Mouse (Mus musculus) ES-Bruce4 (cell line): ENCODE results near the gene Morc3. TPM values are rescaled to one million over a fixed set of nuclear protein-coding genes. Genes with fewer than 3 reads are reported as not detected.
A peak's percentile ranks its signal among the peaks of the same experiment; 100 is the strongest.
"Not testable (repeated sequence)": the region's sequence is repeated elsewhere in the genome, so short reads cannot be mapped to it uniquely, and the experiment has no call there.

Source experiments
- H3K27ac ChIP-seq: 2 replicates; pipeline ENCODE4 v1.5.1; 2012; ENCODE audit warnings: low read length, inconsistent platforms; ENCODE audit not compliant: insufficient read depth
- H3K27me3 ChIP-seq: 2 replicates; pipeline ENCODE4 v1.6.1; 2012; ENCODE audit warnings: mild to moderate bottlenecking, low read length, inconsistent platforms; ENCODE audit not compliant: control insufficient read depth, poor library complexity, insufficient read depth, severe bottlenecking
- H3K36me3 ChIP-seq: 2 replicates; pipeline ENCODE4 v1.6.1; 2012; ENCODE audit warnings: inconsistent platforms, mild to moderate bottlenecking, low read length, moderate library complexity; ENCODE audit not compliant: control insufficient read depth, poor library complexity, insufficient read depth, severe bottlenecking
- H3K4me1 ChIP-seq: one replicate; pipeline ENCODE4 v1.8.1; 2011; ENCODE audit warnings: low read length; ENCODE audit not compliant: control insufficient read depth, insufficient read depth
- H3K4me3 ChIP-seq: 2 replicates; pipeline ENCODE4 v1.5.1; 2011; ENCODE audit warnings: low read depth, mild to moderate bottlenecking, low read length
- H3K9ac ChIP-seq: 2 replicates; pipeline ENCODE4 v1.6.1; 2012; ENCODE audit warnings: low read depth, mild to moderate bottlenecking, inconsistent platforms; ENCODE audit not compliant: poor library complexity, severe bottlenecking
- H3K9me3 ChIP-seq: replicated peaks from 2 replicates; pipeline ENCODE4 v1.6.1; 2012; ENCODE audit warnings: mild to moderate bottlenecking, low read length, inconsistent platforms; ENCODE audit not compliant: control insufficient read depth, poor library complexity, insufficient read depth, severe bottlenecking
- CTCF ChIP-seq: IDR thresholded peaks from one replicate; pipeline ENCODE4 v1.8.1; 2011; ENCODE audit warnings: low read depth, low read length
- EP300 ChIP-seq: IDR thresholded peaks from 2 replicates; pipeline ENCODE4 v1.6.1; 2011; ENCODE audit warnings: low read depth, low read length; ENCODE audit not compliant: insufficient read depth
- POLR2A ChIP-seq: IDR thresholded peaks from one replicate; pipeline ENCODE4 v1.8.1; 2011; ENCODE audit warnings: low read length; ENCODE audit not compliant: insufficient read depth
- polyA plus RNA-seq: library from polyadenylated mRNA; stranded (reverse); fragments of >200 nt; gene quantifications from 2 replicates; pipeline ENCODE4 v1.2.4, GENCODE M21; 2011; ENCODE audit warnings: low read depth; ENCODE audit not compliant: missing spikeins, insufficient read depth, insufficient read length

The Morc3 gene
- polyA plus RNA-seq, 1 experiment, result 152 TPM

- Histone ChIP-seq H3K9me3 (no peaks in the 10 kb centered on the region), H3K4me3 (no peak overlapping the region), H3K27me3 (no peaks in the 10 kb centered on the region), H3K4me1 (peaks cover 3% of the 10 kb centered on the region), H3K36me3 (no peaks in the 10 kb centered on the region), H3K27ac (peak overlapping the region; percentile 99), H3K9ac (peak overlapping the region; percentile 53; the same call in 1 of the 2 replicates)
- TF ChIP-seq CTCF (no peak), POLR2A (no peak), EP300 (no peak)
Observed at GRCm38 (mm10) chr16:93817371-93817770, 14.6 kb upstream of the Morc3 start.

GRCm38 (mm10) chr16:93818691-93819324, 13.1 kb upstream of the Morc3 start:
- no peaks in the 10 kb centered on the region for H3K36me3 ChIP-seq
- no peak overlapping the region for H3K27ac ChIP-seq
- H3K9ac ChIP-seq, result no peak overlapping the region
- H3K4me1 ChIP-seq, result peaks cover 3% of the 10 kb centered on the region
- H3K27me3 ChIP-seq, result no peaks in the 10 kb centered on the region
- H3K4me3 ChIP-seq, result no peak overlapping the region
- peaks cover 9% of the 10 kb centered on the region for H3K9me3 ChIP-seq
- no peak for TF ChIP-seq CTCF
- TF ChIP-seq EP300, result no peak
- no peak for TF ChIP-seq POLR2A

GRCm38 (mm10) chr16:93819325-93819696, 12.6 kb upstream of the Morc3 start:
- Histone ChIP-seq H3K4me3 (no peak overlapping the region), H3K9me3 (peaks cover 14% of the 10 kb centered on the region), H3K27me3 (no peaks in the 10 kb centered on the region), H3K36me3 (0 out of 2 replicates have a peak, but pooled peaks cover 3% of the 10 kb centered on the region), H3K9ac (no peak overlapping the region), H3K4me1 (peaks cover 3% of the 10 kb centered on the region), H3K27ac (no peak overlapping the region)
- TF ChIP-seq EP300 (no peak), POLR2A (no peak), CTCF (no peak)

- H3K9me3 ChIP-seq, result peaks cover 15% of the 10 kb centered on the region
- no peak overlapping the region for H3K27ac ChIP-seq
- no peak overlapping the region for H3K9ac ChIP-seq
- no peak overlapping the region for H3K4me3 ChIP-seq
- TF ChIP-seq POLR2A, result no peak
- TF ChIP-seq CTCF, result no peak
- TF ChIP-seq EP300, result no peak
- 0 out of 2 replicates have a peak, but pooled peaks cover 3% of the 10 kb centered on the region for H3K36me3 ChIP-seq
- H3K4me1 ChIP-seq, result peaks cover 3% of the 10 kb centered on the region
- H3K27me3 ChIP-seq, result no peaks in the 10 kb centered on the region
Observed at GRCm38 (mm10) chr16:93820040-93820439, 11.9 kb upstream of the Morc3 start.

- TF ChIP-seq POLR2A, result no peak
- TF ChIP-seq CTCF, result no peak
- no peak for TF ChIP-seq EP300
- Histone ChIP-seq H3K4me3 (no peak overlapping the region), H3K9me3 (peaks cover 15% of the 10 kb centered on the region), H3K27ac (no peak overlapping the region), H3K27me3 (no peaks in the 10 kb centered on the region), H3K4me1 (peaks cover 2% of the 10 kb centered on the region), H3K9ac (no peak overlapping the region), H3K36me3 (0 out of 2 replicates have a peak, but pooled peaks cover 3% of the 10 kb centered on the region)
Observed at GRCm38 (mm10) chr16:93821706-93822105, 10.2 kb upstream of the Morc3 start.

- not testable (repeated sequence) for H3K27me3 ChIP-seq, H3K4me1 ChIP-seq, H3K4me3 ChIP-seq, H3K27ac ChIP-seq, H3K36me3 ChIP-seq, H3K9ac ChIP-seq
- H3K9me3 ChIP-seq, result peaks cover 15% of the 10 kb centered on the region
Observed at GRCm38 (mm10) chr16:93822433-93823225, 9.3 kb upstream of the Morc3 start.
